18 mouse cellular contexts compared by ENCODE assay signal in the genomic region with DNA sequence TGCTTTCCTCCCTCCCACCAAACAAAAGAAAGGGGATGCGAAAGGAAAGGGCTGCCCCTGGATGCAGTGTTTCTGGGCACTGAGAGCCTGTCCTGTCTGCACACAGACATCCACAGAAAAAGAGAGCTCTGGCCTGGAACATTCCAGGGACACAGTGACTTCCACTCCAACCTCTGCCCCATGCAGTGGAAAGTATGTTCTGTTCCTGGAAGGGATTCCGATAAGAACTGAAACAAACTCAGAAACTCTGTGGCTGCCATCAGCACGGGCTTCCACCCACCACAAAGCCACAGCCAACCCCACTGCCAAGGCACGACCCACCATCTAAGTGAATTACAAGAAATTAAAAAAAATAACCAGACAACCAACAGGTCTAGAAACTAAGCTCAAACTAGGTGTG. TPM values are rescaled to one million over a fixed set of nuclear protein-coding genes. Genes with fewer than 3 reads are reported as not detected.
DNase-seq lines count a peak whose midpoint lies in the region; ATAC-seq lines count a peak whose summit lies in the region.
"Had no signal": no experiment of that assay in that cellular context is flagged by ENCODE, and none has a peak within 500 bp of the region (broad histone marks: within the 10 kb centered on the region; RNA-seq: fewer than 3 reads in every experiment).

No protein-coding gene starts in this region.

- H3K36me3 ChIP-seq in heart, embryonic 11.5 days (ENCODE audit: control insufficient read depth, insufficient read depth, low read length), result no peaks in the 10 kb centered on the region
- H3K36me3 ChIP-seq: limb, embryonic 13.5 days; liver, embryonic 15.5 days; stomach, embryonic 15.5 days had no signal

- DNase-seq in heart, adult 11 months, result peak; percentile 96
- peak; percentile 41 for DNase-seq in lung, postnatal 25 days (ENCODE audit: low spot score)
- DNase-seq in lung, adult 18-20 months, result no peak
- peak; percentile 52 to 67 for DNase-seq in heart, adult 9 months (ENCODE audit: low spot score in 2 of 2)
- no peak for DNase-seq in thymus, postnatal 14 days
- DNase-seq in urinary bladder, postnatal 10 days (ENCODE audit: low spot score), result no peak
- DNase-seq: cerebellum, postnatal 10 days; gastrocnemius, postnatal 36 days; retina, postnatal 1 day; thymus, postnatal 4 days had no signal

- no peak overlapping the region for H3K27ac ChIP-seq in heart, embryonic 11.5 days (ENCODE audit: low read depth, low read length)
- H3K27ac ChIP-seq: hindbrain, embryonic 14.5 days; limb, embryonic 13.5 days; liver, embryonic 15.5 days; stomach, embryonic 15.5 days had no signal

- H3K9ac ChIP-seq in heart, embryonic 11.5 days (ENCODE audit: low read depth, low read length), result no peak overlapping the region
- H3K9ac ChIP-seq: hindbrain, embryonic 14.5 days; limb, embryonic 13.5 days; liver, embryonic 15.5 days; stomach, embryonic 15.5 days had no signal

- H3K4me3 ChIP-seq in heart, embryonic 11.5 days (ENCODE audit: low read depth, low read length), result no peak overlapping the region
- H3K4me3 ChIP-seq: limb, embryonic 13.5 days; liver, embryonic 15.5 days; stomach, embryonic 15.5 days had no signal

- no peaks in the 10 kb centered on the region for H3K27me3 ChIP-seq in heart, embryonic 11.5 days (ENCODE audit: control insufficient read depth, insufficient read depth, low read length)

- H3K4me1 ChIP-seq in heart, embryonic 11.5 days (ENCODE audit: control insufficient read depth, insufficient read depth, low read length), result peaks cover 12% of the 10 kb centered on the region
- H3K4me1 ChIP-seq: liver, embryonic 15.5 days; stomach, embryonic 15.5 days had no signal

- H3K9me3 ChIP-seq in heart, embryonic 11.5 days (replicated peaks; ENCODE audit: control insufficient read depth, low read length), result no peaks in the 10 kb centered on the region
- H3K9me3 ChIP-seq: limb, embryonic 13.5 days; liver, embryonic 15.5 days; stomach, embryonic 15.5 days had no signal

- no peak overlapping the region for H3K4me2 ChIP-seq in heart, embryonic 11.5 days
- H3K4me2 ChIP-seq: hindbrain, embryonic 14.5 days; limb, embryonic 13.5 days; liver, embryonic 15.5 days; midbrain, embryonic 11.5 days; stomach, embryonic 15.5 days had no signal

- no peak for ATAC-seq in heart, embryonic 11.5 days (replicated peaks; ENCODE audit: insufficient number of reproducible peaks, low FRiP score, low TSS enrichment)
- peak; percentile 67 for ATAC-seq in megakaryocyte progenitor cell, adult 5-6 weeks (replicated peaks; ENCODE audit: poor library complexity)
- ATAC-seq: intestine, embryonic 16.5 days had no signal

- WGBS in heart, embryonic 11.5 days (ENCODE audit: insufficient replicate concordance), result 48% methylated on average over 4 of the region's 4 CpGs

RNA-seq across cellular contexts. Expression of a gene that starts 52.7 kb away (rescaled TPM):
- 0.57 and 0.75 TPM in 2 replicates for polyA plus RNA-seq in heart, embryonic 11.5 days (2014; fragmentation: Nextera tagmentation; extraction: Ambion mirVana)
- 4.7 and 5.8 TPM in 2 replicates for total RNA-seq in megakaryocyte progenitor cell, adult 5-6 weeks (2015)
- total RNA-seq in megakaryocyte progenitor cell, adult 5-6 weeks (2017), result 4.7 and 5.2 TPM in 2 replicates

Comparison
In these comparisons a context has a peak if more than half of its experiments do, and no peak if none do; other contexts are left out.
1. DNase-seq: peak in heart, adult 11 months (single experiment), lung, postnatal 25 days (single experiment) and heart, adult 9 months (2 of 2); none in lung, adult 18-20 months (0 of 2), thymus, postnatal 14 days (single experiment) and urinary bladder, postnatal 10 days (single experiment).